Mouse (Mus musculus) hindbrain, embryonic 11.5 days (tissue): ENCODE data around the gene Gm28038. TPM values are rescaled to one million over a fixed set of nuclear protein-coding genes. Genes with fewer than 3 reads are reported as not detected.

ENCODE experiments used
- ATAC-seq: fragments of 200-750 bp; cut with Nextera tagmentation; 2 replicates; pipeline ENCODE4 v1.8.0; 2017; ENCODE audit warnings: mild to moderate bottlenecking, moderate TSS enrichment, moderate library complexity; ENCODE audit not compliant: low FRiP score
- DNase-seq: peaks from one replicate; pipeline ENCODE4 v3.0.0-alpha.2; 2015; ENCODE audit warnings: low spot score
- H3K27ac ChIP-seq: fragments of 300-500 bp; sonication (generic); 2 replicates; pipeline ENCODE4 v1.5.1; 2014; ENCODE audit warnings: mild to moderate bottlenecking, low read depth, low read length
- H3K27me3 ChIP-seq: fragments of 300-500 bp; sonication (generic); 2 replicates; pipeline ENCODE4 v1.6.1; 2014; ENCODE audit warnings: mild to moderate bottlenecking, low read length, moderate library complexity, mixed read lengths; ENCODE audit not compliant: control insufficient read depth, insufficient read depth
- H3K36me3 ChIP-seq: fragments of 300-500 bp; sonication (generic); 2 replicates; pipeline ENCODE4 v1.6.1; 2014; ENCODE audit warnings: mild to moderate bottlenecking, low read length, moderate library complexity, mixed read lengths; ENCODE audit not compliant: control insufficient read depth, insufficient read depth
- H3K4me1 ChIP-seq: fragments of 300-500 bp; sonication (generic); replicated peaks from 2 replicates; pipeline ENCODE4 v1.6.1; 2014; ENCODE audit warnings: low read length, mixed read lengths; ENCODE audit not compliant: control insufficient read depth, insufficient read depth
- H3K4me2 ChIP-seq: fragments of 300-500 bp; sonication (generic); replicated peaks from 2 replicates; pipeline ENCODE4 v1.6.1; 2014; ENCODE audit warnings: mild to moderate bottlenecking, low read depth, low read length
- H3K4me3 ChIP-seq: fragments of 300-500 bp; sonication (generic); 2 replicates; pipeline ENCODE4 v1.5.1; 2014; ENCODE audit warnings: low read depth, low read length
- H3K9ac ChIP-seq: fragments of 300-500 bp; sonication (generic); 2 replicates; pipeline ENCODE4 v1.6.1; 2014; ENCODE audit warnings: low read depth, low read length
- H3K9me3 ChIP-seq: fragments of 300-500 bp; sonication (generic); 2 replicates; pipeline ENCODE4 v1.6.1; 2016; ENCODE audit warnings: low read length; ENCODE audit not compliant: control insufficient read depth
- WGBS: fragments of 180-500 bp; shearing (Covaris S2); extraction: QIAGEN DNeasy Blood & Tissue Kit; methylation state at CpG from one replicate; pipeline ENCODE4 v1.1.7; 2014; 5-methylcytosine and 5-hydroxymethylcytosine counted together
- polyA plus RNA-seq: library from polyadenylated mRNA; unstranded; fragments of >200 nt; fragmentation: Nextera tagmentation; extraction: Ambion mirVana; gene quantifications from 2 replicates; pipeline ENCODE4 v1.2.1, GENCODE M21; 2014

The Gm28038 gene
- polyA plus RNA-seq, 1 experiment from 2014 or later, result not detected

DNA sequence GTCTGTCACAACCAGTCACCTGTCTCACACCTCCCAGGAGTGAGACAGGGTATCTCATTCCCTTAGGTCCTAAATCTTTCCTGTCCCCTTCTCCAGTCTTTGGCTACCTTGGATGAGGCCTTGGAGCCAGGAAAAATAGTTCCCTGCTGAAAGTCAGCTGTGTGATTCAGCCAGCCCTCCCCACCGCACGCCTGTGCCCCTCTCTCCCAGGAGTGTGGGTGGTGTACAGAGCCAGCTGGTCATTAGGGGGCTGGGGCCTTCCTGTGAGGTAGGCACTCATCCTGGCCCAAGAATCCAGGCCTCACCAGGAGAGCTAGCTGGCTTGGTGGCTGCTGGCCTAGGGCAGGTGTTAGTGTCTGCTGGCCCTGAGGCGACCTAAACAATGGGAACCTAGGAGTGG lies 28.3 kb upstream of the Gm28038 start:
- ATAC-seq (no peak), DNase-seq (no peak)
- no peak overlapping the region for H3K9ac ChIP-seq
- no peak overlapping the region for H3K4me2 ChIP-seq
- H3K36me3 ChIP-seq, result peaks cover 7% of the 10 kb centered on the region; the same call in 1 of the 2 replicates
- H3K4me1 ChIP-seq, result no peaks in the 10 kb centered on the region
- no peak overlapping the region for H3K4me3 ChIP-seq
- no peaks in the 10 kb centered on the region for H3K9me3 ChIP-seq
- no peaks in the 10 kb centered on the region for H3K27me3 ChIP-seq
- no peak overlapping the region for H3K27ac ChIP-seq
- 93% methylated on average over 3 of the region's 3 CpGs for WGBS

DNA sequence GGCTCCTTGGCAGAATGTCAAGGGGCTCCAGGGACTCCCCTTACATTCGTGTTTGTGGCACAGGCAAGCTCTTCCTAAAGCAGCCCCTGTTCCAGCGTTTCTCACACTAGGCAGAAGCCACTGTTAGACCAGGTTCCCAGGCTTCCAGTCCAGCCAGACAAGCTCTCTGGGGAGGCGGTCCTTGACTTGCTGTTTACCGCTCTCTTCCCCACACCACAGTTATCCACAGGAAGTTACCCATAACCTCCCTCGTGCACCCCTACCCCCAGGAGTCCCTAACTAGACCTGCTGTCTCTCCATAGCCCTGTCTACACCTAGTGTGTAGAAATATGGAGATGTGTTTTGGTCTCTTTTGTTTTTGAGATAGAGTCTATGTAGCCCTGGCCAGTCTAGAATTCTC lies 27.0 kb upstream of the Gm28038 start:
- DNase-seq, result no peak
- Histone ChIP-seq H3K27me3 (no peaks in the 10 kb centered on the region), H3K9ac (no peak overlapping the region), H3K27ac (no peak overlapping the region), H3K36me3 (peaks cover 10% of the 10 kb centered on the region; the same call in 1 of the 2 replicates), H3K4me1 (no peaks in the 10 kb centered on the region), H3K9me3 (no peaks in the 10 kb centered on the region), H3K4me3 (no peak overlapping the region), H3K4me2 (no peak overlapping the region)
- no peak for ATAC-seq
- 93% methylated on average over 5 of the region's 5 CpGs for WGBS

DNA sequence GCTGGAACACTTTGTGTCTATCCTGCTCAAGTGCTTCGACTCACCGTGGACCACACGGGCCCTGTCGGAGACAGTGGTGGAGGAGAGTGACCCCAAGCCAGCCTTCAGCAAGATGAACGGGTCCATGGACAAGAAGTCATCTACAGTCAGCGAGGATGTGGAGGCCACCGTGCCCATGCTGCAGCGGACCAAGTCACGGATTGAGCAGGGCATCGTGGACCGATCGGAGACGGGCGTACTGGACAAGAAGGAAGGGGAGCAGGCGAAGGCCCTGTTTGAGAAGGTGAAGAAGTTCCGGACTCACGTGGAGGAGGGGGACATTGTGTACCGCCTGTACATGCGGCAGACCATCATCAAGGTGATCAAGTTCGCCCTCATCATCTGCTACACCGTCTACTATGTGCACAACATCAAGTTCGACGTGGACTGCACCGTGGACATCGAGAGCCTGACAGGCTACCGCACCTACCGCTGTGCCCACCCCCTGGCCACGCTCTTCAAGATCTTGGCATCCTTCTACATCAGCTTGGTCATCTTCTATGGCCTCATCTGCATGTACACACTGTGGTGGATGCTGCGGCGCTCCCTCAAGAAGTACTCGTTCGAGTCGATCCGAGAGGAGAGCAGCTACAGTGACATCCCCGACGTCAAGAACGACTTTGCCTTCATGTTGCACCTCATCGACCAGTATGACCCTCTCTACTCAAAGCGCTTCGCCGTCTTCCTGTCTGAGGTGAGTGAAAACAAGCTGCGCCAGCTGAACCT lies 25.0 kb upstream of the Gm28038 start:
- no peak for ATAC-seq
- WGBS, result 96% methylated on average over 42 of the region's 42 CpGs

GRCm38 (mm10) chr2:30256616-30257350 lies 24.1 kb upstream of the Gm28038 start:
- Histone ChIP-seq H3K9me3 (no peaks in the 10 kb centered on the region), H3K36me3 (peaks cover 10% of the 10 kb centered on the region; the same call in 1 of the 2 replicates)

More for the DNA sequence above, 25.0 kb upstream of the Gm28038 start:
- Histone ChIP-seq H3K4me2 (no peak overlapping the region), H3K9me3 (no peaks in the 10 kb centered on the region), H3K4me1 (no peaks in the 10 kb centered on the region), H3K9ac (no peak overlapping the region), H3K4me3 (no peak overlapping the region), H3K27ac (no peak overlapping the region), H3K27me3 (no peaks in the 10 kb centered on the region), H3K36me3 (peaks cover 10% of the 10 kb centered on the region; the same call in 1 of the 2 replicates)
- no peak for DNase-seq

GRCm38 (mm10) chr2:30257699-30258460 lies 23.0 kb upstream of the Gm28038 start:
- peaks cover 13% of the 10 kb centered on the region; the same call in 1 of the 2 replicates for H3K36me3 ChIP-seq
- no peak overlapping the region for H3K4me2 ChIP-seq
- H3K9ac ChIP-seq, result no peak overlapping the region
- no peaks in the 10 kb centered on the region for H3K27me3 ChIP-seq
- no peak for DNase-seq
- ATAC-seq, result no peak
- H3K4me3 ChIP-seq, result no peak overlapping the region
- no peaks in the 10 kb centered on the region for H3K4me1 ChIP-seq
- H3K27ac ChIP-seq, result no peak overlapping the region
- no peaks in the 10 kb centered on the region for H3K9me3 ChIP-seq
- WGBS, result 89% methylated on average over 7 of the region's 7 CpGs

More at GRCm38 (mm10) chr2:30256616-30257350, 24.1 kb upstream of the Gm28038 start:
- Histone ChIP-seq H3K4me2 (no peak overlapping the region), H3K27me3 (no peaks in the 10 kb centered on the region), H3K4me1 (no peaks in the 10 kb centered on the region), H3K9ac (no peak overlapping the region), H3K27ac (no peak overlapping the region), H3K4me3 (no peak overlapping the region)
- ATAC-seq, result no peak
- DNase-seq, result no peak
- WGBS, result 96% methylated on average over 30 of the region's 30 CpGs

- H3K9ac ChIP-seq, result no peak overlapping the region
These were observed 22.2 kb upstream of the Gm28038 start for GRCm38 (mm10) chr2:30258600-30258999.

GRCm38 (mm10) chr2:30259131-30260064 lies 21.4 kb upstream of the Gm28038 start:
- DNase-seq, result no peak
- WGBS, result 94% methylated on average over 15 of the region's 15 CpGs
- Histone ChIP-seq H3K9ac (no peak overlapping the region), H3K4me2 (no peak overlapping the region), H3K4me1 (no peaks in the 10 kb centered on the region), H3K27ac (no peak overlapping the region), H3K4me3 (no peak overlapping the region), H3K27me3 (no peaks in the 10 kb centered on the region), H3K36me3 (peaks cover 18% of the 10 kb centered on the region; the same call in 1 of the 2 replicates), H3K9me3 (no peaks in the 10 kb centered on the region)
- no peak for ATAC-seq

More at GRCm38 (mm10) chr2:30258600-30258999, 22.2 kb upstream of the Gm28038 start:
- Histone ChIP-seq H3K9me3 (no peaks in the 10 kb centered on the region), H3K4me2 (no peak overlapping the region), H3K27ac (no peak overlapping the region), H3K4me3 (no peak overlapping the region), H3K4me1 (no peaks in the 10 kb centered on the region), H3K27me3 (no peaks in the 10 kb centered on the region), H3K36me3 (peaks cover 16% of the 10 kb centered on the region; the same call in 1 of the 2 replicates)
- DNase-seq, result no peak
- no peak for ATAC-seq
- WGBS, result 94% methylated on average over 4 of the region's 4 CpGs
